Mouse (Mus musculus): ENCODE data around the gene Lingo2.

DNA sequence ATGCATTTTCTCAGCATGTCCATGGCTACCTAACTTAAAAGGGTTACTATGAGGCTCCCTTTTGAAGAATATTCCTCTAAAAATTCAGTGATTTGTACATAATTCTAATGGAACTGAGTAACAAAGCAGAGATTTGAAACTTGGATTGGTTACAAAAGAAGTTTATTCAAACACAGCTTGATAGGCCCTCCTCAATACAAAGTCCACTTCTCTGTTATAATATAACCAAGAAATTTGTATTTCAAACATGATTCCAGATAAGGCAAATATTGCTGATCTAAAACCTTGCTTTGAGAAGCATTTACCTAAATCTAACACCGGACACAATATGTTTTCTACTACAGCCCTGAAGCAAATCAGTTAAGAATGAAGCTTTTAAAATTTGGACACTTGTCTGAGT, 60.7 kb downstream of the Lingo2 start:
- TF ChIP-seq ZC3H11A (IDR thresholded peaks at IDR 0.05; ENCODE audit: borderline replicate concordance, low read depth, low read length) (no peak), HCFC1 (IDR thresholded peaks at IDR 0.05; ENCODE audit: borderline replicate concordance, insufficient read depth, low read length) (no peak)

Measured in ES-E14 (cell line).